Mouse (Mus musculus) central nervous system, embryonic 18 days (tissue): ENCODE data around the gene Esyt1. TPM values are rescaled to one million over a fixed set of nuclear protein-coding genes. Genes with fewer than 3 reads are reported as not detected.

Experiments
- polyA plus RNA-seq: library from polyadenylated mRNA; depleted of rRNA; stranded (reverse); fragments of >200 nt; gene quantifications from 2 replicates; pipeline ENCODE4 v1.2.3, GENCODE M21; 2012; rRNA removed

Gene Esyt1
- 12.2 and 13.9 TPM in 2 replicates for polyA plus RNA-seq

DNA sequence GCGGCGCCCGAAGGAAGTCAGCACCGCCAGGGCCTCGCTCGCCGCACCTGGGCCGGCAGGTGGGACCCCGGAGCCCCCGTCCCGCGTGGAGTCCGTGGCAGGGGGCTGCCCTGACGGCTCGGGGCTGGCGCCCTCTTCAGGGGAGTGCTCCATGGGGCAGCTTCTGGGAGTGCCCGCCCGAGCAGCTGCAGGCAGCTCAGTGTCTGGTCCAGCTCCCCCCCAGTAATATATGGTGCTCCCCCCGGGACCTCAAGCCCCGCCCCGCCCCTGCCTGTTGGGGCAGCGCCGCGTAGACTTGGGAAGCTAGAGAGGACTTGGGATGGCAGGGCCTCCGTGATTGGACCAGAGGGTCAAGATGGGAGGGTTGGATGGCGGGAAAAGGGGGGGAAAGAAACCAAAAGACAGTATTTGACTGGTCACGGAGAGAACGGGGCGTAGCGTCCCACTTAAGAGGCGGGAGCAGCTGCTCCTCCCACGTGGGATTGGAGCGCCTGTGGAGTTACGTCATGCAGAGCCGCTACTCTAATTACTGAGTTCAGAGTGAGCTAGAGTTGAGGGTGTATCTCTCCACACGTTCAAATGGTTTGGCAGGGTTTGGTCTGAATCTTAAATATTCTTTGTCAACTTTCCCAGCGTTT lies at the start of gene Esyt1:
TSS of gene Esyt1 (minus strand) at position 201 of the 638 bp plus-strand sequence.

DNA sequence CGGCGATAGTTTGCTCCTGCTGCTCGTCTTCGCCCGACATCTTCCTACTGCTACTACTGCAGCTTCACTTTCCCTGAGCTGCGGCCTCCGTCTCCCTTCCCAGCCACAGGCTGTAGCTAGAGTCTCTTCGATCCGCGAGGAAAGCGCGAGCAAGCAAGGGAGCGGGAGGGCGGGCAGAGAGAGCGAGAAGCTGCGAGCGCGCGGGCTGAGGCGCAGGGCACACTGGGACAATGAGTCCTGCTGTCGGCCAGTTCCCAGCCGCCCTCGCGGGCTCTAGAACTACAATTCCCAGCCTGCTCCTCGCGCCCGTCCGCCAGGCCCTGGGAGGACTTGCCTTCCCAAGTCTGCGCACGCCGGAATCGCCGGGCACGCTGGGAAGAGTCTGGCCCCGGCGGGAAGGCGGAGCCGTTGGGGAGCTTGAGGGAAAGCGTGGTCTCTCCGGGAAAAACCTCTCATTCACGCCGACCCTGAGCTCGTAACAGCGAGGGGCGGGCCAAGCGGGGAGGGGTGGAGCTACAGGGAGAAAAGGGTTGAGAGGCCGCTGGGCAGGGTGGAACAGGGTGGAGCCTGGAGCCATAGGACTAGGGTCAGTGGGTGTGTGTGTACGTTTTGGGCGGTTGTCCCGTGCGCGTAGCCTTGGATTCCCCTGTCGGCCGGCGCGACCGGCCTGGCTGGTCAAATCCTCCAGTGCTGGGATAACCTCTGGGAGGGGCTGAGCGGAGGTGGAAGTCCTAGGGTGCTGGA lies 40.3 kb upstream of the Esyt1 start, which contains the start of gene Pa2g4:
TSS of gene Pa2g4 (minus strand) at position 200 of the 744 bp plus-strand sequence.

DNA sequence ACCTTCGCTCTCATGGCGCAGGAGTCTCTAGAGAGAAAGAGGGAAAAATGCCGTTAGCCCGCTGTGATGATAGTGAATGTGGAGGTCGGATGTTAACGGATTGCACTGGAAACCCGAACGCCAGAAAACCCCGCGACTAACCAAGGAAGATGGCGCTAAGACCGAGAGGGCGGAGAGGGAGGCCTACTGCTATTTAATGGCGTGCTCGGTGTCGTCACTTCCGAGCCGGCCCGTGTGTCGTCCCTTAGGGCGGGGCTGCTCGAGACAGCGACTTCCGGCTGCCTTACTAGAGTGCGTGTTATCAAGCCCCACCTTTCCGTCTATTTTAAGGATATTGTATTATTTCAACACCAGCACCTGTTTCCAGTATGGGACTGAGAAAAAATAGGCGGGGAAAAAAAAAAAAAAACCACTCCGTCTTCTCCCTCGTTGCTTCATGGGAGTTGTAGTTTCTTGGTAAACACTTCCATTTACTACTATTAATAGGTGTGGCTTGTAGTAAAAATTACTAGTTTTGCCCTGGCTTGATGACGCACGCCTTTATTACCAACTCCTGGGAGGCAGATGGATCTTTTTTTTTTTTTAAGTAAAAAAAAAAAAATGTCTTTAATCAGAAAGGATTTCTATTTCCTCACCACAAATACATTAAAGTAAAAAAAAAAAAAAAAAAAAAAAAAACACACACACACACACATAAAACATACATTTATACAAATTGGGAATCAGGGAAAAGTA lies 23.4 kb upstream of the Esyt1 start, which contains the start of gene Rpl41:
TSS of gene Rpl41 (minus strand) at position 359 of the 735 bp plus-strand sequence.

DNA sequence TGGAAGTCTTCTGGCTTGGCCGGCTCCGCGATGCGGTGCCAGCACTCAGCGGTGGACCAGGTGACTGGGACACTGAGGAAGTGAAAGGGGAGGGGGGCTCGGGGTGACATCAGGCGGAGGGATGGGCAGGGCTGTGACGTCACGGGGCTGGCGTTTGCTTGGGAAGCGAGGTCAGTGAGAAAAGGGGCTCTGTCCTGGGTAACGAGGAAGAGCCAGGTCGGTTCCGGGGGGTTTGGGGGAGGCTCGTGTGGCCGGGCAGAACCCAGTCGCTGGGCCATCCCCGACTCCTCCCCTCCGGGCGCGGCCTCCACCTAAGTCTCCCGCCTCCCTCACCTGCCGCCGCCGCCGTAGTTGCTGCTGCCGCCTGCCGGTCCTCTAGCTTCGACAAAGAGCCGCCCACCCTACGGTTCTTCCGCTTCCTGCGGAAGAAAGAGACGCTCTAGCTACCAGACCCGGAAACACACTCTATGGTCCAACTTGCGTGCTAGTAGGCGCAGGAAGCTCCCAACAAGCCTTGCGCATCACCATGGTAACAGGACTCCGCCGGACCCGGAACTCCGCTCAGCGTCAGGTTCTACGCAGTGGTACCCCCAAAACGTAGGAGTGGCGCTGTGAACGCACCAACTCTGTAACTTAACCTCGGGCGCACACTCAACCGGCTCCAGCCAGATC lies 21.8 kb upstream of the Esyt1 start, which contains the start of gene Zc3h10:
TSS of gene Zc3h10 (minus strand) at position 414 of the 672 bp plus-strand sequence.

DNA sequence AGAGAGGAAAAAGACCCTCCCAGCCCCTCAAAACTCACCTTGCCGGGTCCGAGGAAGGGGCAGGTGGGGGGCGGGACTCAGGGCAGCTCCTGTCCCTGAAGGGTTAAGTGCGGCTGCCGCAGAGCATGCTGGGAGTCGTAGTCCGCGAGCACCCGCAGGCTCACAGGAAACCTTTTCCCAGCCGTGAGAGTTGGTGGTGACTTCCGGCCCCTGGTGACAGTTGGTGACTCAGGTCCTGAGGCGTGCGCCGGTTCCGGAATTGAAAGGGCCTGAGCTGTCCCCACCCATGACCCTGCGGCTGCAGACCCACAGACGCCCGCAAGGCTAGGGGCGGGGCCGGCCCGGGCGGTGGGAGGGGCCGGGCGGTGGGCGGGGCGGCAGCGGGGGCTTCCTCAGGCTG lies 27.1 kb downstream of the Esyt1 start, which contains the start of gene Myl6b:
TSS of gene Myl6b (minus strand) at position 96 of the 400 bp plus-strand sequence.

DNA sequence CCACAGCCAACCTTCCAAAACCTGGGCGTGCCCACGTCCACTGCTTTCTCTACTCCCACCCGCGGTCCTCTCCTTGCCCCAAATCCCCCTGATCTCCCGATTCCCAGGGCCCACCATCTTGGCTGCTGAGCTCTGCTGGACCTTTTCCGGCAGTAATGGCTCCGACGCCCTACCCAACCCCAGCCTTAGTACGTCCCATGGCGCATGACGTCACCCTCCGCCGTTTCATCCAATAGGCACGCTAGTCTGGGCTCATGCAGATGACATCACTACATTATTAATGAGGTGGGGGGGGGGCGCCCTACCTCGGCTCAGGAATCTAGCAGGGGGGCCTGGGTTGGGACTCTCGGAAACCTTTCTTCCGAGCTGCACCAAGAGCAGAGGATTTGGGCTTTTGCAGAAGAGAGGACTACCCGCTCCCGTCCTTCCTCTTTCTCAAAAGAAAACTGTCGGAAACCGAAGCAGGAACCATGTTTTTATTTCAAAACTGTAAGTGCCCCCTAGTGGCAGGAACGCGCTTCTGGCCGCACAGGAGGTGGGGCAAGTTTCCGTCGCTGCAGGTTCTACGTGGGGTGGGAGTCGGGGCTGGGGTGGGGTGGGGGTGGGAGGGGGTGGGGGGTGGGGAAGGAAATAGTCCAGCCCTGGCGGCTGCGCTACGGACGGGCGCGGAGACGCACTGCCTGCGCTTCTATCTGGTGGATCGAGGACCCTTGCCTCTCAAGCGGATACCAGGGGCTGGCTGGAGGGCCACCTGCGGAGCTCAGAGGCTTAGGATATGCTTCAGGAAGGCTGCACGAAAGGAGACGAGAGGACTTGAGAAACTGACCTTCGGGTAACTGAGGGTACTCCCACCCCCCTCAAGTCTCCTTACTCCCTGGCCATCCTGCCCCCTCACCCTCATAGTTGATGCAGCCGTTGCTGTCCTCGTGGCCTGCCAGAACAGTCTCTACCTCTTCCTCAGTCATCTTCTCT lies 31.7 kb downstream of the Esyt1 start, which contains the start of gene Myl6:
TSS of gene Myl6 (minus strand) at position 451 of the 972 bp plus-strand sequence.

Other genes with a start within 250 kb of the Esyt1 start
- 0.12 and 0.13 TPM in 2 replicates for gene Il23a, start 227.1 kb downstream of the Esyt1 start, polyA plus RNA-seq
- 30.4 and 30.5 TPM in 2 replicates for gene Pan2, start 222.5 kb downstream of the Esyt1 start, polyA plus RNA-seq
- 88.9 and 96.2 TPM in 2 replicates for gene Cnpy2, start 203.4 kb downstream of the Esyt1 start, polyA plus RNA-seq
- gene Cs, start 188.1 kb downstream of the Esyt1 start, polyA plus RNA-seq = 197 and 201 TPM in 2 replicates
- 86.2 and 87.5 TPM in 2 replicates for gene Coq10a, start 156.9 kb downstream of the Esyt1 start, polyA plus RNA-seq
- 41.2 and 46.4 TPM in 2 replicates for gene Ankrd52, start 148.8 kb downstream of the Esyt1 start, polyA plus RNA-seq
- 0.53 and 0.54 TPM in 2 replicates for gene Slc39a5, start 124.6 kb downstream of the Esyt1 start, polyA plus RNA-seq
- gene Nabp2, start 114.4 kb downstream of the Esyt1 start, polyA plus RNA-seq = 95.9 and 102 TPM in 2 replicates
- gene Rnf41, start 114.2 kb downstream of the Esyt1 start, polyA plus RNA-seq = 84.4 and 89.6 TPM in 2 replicates
- gene Smarcc2, start 66.6 kb downstream of the Esyt1 start, polyA plus RNA-seq = 299 and 327 TPM in 2 replicates
- gene Myl6, start 31.7 kb downstream of the Esyt1 start, polyA plus RNA-seq = 1,229 and 1,412 TPM in 2 replicates
- gene Myl6b, start 27.2 kb downstream of the Esyt1 start, polyA plus RNA-seq = 50.3 and 54.8 TPM in 2 replicates
- 16.5 and 17.2 TPM in 2 replicates for gene Zc3h10, start 21.9 kb upstream of the Esyt1 start, polyA plus RNA-seq
- 2,248 and 2,668 TPM in 2 replicates for gene Rpl41, start 23.4 kb upstream of the Esyt1 start, polyA plus RNA-seq
- gene Pa2g4, start 40.1 kb upstream of the Esyt1 start, polyA plus RNA-seq = 131 and 136 TPM in 2 replicates
- gene Erbb3, start 63.8 kb upstream of the Esyt1 start, polyA plus RNA-seq = 1.5 and 1.7 TPM in 2 replicates
- gene Rps26, start 100.9 kb upstream of the Esyt1 start, polyA plus RNA-seq = 964 and 983 TPM in 2 replicates
- gene Ikzf4, start 120.1 kb upstream of the Esyt1 start, polyA plus RNA-seq = 18.4 and 21.2 TPM in 2 replicates
- 11.0 and 11.9 TPM in 2 replicates for gene Suox, start 148.2 kb upstream of the Esyt1 start, polyA plus RNA-seq
- 116 and 119 TPM in 2 replicates for gene Rab5b, start 170.4 kb upstream of the Esyt1 start, polyA plus RNA-seq
- 0.27 and 0.47 TPM in 2 replicates for gene Pmel, start 178.3 kb upstream of the Esyt1 start, polyA plus RNA-seq
- gene Cdk2, start 179.2 kb upstream of the Esyt1 start, polyA plus RNA-seq = 15.9 and 18.7 TPM in 2 replicates
- 12.3 and 12.4 TPM in 2 replicates for gene Dgka, start 219.0 kb upstream of the Esyt1 start, polyA plus RNA-seq
- 61.2 and 63.3 TPM in 2 replicates for gene Pym1, start 222.0 kb upstream of the Esyt1 start, polyA plus RNA-seq